Mouse (Mus musculus): ENCODE measurements around the gene Ephb4. TPM values are rescaled to one million over a fixed set of nuclear protein-coding genes. Genes with fewer than 3 reads are reported as not detected.

The Ephb4 gene
- polyA plus RNA-seq, 3 experiments from 2014 or later = not detected

DNA sequence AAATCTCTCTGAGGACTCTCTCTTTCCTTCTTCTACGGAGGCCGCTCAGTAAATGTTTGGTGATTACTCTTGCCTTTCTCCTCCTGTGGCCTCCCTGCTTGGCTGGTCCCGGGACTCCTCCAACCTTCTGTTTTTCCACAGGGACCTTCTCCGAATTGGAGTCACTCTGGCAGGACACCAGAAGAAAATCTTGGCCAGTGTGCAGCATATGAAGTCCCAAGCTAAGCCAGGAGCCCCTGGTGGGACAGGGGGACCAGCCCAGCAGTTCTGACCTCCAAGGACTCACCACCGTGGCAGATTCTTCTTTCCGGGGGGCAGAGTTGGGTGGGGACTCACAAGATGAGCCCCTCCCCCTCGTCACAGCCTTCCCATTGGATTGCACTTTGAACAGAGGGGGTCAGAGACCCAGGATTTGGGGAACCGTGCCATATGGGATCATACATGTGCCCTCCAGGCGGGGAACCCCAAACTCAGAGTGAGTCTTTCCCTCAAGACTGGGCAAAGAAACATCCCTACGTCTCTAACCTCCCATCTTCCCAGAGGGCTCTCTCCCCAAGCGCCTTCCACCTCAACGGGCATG lies 23.6 kb downstream of the Ephb4 start:
- no peak for ATAC-seq

DNA sequence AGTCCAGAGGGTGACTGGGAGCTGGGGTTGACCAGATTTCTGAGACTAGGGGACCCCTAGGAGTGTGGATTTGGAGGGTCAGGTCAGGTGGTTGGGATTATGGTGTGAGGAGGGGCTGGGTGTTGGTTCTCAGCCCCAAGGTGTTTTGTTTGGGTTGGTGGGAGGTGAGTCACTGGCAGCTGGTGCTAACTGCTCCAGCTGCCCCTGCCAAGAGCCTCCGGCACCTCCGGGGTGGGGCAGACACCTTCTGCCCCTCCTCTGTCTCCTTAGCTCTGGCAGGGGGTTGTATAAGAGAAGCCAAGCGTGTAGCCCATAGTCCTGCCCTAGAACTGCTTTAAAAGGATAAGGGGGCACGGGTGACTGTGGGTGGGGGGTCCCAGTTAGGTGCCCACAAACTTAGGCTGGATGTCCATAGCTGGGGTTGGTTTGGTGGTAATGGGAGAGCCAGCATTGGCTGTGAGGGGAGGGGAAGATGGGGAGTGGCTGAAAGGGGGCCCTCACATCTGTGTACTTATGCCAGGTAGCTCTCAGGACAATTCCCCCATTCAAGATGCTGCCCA lies 24.7 kb downstream of the Ephb4 start:
- ATAC-seq = no peak

DNA sequence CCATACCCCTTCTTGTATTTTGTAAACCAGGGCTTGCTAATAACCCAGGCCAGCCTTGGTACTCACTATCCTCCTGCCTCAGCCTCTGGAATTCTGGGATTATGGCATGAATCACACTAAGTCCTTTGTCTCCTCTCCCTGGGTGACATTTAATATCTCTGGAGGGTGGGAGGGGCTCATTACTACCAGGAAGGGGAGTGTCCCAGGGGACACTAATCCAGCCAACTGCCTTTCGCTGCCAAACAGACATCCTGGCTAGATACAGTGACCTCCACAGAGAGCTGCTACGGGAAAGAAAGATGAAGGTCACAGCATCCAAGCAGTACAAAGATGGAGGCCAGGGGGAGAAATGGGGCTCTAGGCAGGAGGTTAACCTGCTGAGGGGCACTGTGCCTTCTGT lies 25.7 kb downstream of the Ephb4 start:
- ATAC-seq = no peak

DNA sequence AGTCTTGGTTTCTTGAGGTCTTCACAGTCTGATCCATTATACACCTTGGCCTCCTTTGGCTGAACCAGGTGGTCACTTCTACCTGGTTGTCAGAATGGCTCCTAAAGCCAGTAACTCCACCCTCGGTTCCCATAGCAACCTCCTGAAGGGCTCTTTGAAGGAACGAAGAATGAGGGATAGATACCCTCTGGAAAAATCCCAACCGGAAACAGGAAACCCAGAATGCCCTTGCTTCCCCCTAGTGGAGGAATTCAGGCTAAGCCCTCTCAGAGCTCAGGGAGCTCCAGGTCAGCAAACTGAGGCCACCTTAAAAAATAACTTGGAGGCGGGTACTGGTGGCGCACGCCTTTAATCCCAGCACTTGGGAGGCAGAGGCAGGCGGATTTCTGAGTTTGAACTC lies 26.3 kb downstream of the Ephb4 start:
- no peak for ATAC-seq

DNA sequence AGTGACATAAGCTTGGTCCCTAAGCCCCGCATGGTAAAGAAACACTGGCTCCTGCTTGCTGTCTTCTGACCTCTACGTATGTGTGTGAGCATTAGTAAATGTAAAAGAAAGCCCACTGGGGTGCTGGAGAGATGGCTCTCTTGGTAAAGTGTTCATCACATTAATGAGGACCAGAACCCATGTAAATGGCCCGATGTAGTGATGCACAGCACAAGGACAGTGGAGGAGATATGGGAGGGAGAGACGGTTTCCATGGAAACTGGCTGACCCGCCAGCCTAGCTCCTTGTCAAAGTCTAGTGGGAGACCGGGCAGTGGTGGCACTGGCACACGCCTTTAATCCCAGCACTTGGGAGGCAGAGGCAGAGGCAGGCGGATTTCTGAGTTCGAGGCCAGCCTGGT lies 26.8 kb downstream of the Ephb4 start:
- ATAC-seq = no peak

- no peak for ATAC-seq
Observed at GRCm38 (mm10) chr5:137377176-137377575, 27.3 kb downstream of the Ephb4 start.

DNA sequence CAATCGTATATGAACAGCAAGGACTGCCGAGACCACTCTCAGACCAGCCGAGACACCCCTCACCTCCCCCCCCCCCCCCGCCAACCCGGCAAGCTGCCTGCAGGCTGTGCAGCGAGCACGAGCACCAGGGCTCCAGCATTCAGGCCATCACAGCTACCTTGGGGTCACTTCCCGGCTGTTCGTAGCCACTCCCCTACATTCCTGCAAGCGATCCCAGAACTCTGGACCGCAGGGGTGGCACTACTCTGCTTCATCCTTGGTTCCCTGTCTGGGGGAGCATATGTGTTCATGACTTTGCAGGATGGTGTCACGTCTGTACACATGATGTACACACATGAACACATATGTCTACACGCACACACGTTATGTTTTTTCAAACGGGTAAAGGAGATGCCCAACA lies 27.7 kb downstream of the Ephb4 start:
- no peak for ATAC-seq

GRCm38 (mm10) chr5:137381152-137381551 lies 31.2 kb downstream of the Ephb4 start:
- no peak for ATAC-seq

GRCm38 (mm10) chr5:137383441-137383840 lies 33.5 kb downstream of the Ephb4 start:
- no peak for ATAC-seq

DNA sequence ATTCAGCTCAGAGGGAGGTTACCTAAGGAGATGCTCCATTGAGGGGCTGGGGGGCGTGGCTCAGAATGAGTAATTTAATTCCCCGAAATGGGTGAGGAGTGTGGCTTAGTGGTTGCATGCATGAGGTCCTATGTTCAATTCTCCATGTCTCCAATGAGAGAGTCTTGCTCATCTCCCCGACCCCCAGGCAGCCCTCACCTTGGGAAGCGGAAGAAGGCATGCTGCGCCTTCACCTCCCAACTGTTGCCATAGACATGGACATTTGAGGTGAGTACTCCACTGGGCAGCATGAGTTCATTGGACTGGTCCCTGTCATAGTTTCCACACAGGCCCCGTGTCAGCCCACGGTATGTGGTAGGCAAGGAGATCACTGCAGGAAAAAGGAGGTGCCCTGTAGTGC lies 36.8 kb downstream of the Ephb4 start:
- no peak for ATAC-seq

DNA sequence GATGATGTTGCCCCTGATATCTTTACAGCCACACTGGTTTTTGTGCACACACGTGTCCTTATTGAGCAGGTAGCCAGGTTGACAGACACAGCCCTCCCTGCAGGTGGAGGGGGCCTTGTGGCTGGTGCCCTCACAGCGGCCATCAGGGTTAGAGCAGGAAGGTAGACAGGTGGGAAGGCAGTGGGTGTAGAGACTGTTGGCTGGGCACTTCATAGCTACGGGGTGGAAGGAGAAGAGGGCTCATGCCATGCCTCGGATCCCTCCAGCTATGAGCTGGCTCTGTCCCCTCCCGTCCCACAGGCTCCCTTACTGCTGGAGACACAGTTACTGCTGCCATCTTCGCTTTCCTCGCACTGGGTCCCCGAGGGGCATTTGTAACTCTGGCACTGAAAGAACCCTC lies 41.7 kb downstream of the Ephb4 start:
- no peak for ATAC-seq

DNA sequence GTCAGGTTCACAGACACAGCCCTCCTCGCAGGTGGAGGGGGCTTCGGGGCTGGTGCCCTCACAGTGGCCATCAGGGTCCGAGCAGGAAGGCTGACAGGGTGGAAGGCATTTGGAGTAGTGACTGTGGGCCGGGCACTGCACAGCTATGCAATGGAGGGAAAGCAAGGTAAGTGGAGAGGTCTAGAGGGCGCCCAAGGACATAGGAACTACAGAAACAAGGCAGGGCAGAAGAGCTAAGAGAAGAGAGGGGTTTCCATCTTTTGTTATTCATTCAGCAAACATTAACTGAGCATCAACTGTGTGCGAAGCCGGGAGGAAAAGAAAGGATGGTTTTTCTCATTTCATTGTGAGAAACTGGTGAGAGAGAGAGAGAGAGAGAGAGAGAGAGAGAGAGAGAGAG lies 44.5 kb downstream of the Ephb4 start:
- ATAC-seq = no peak

DNA sequence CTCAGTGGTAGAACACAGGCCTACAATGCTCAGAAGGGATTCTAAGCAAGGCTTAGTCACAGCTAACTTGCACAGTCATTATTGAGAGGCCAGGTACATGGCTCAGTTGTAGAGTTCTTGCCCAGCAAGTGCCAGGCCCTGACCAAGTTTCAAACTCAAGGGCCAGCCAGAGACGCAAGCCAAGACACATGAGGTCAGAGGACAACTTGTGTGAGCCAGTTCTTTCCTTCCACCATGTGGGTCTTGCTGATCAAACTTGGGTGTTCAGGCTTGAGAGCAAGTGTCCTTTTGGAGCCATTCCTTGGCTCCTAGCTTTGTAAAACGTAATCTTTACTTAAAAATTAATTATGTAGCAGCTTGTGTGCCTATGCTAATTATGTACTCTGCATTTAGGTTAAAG lies 54.2 kb downstream of the Ephb4 start:
- ATAC-seq = no peak

DNA sequence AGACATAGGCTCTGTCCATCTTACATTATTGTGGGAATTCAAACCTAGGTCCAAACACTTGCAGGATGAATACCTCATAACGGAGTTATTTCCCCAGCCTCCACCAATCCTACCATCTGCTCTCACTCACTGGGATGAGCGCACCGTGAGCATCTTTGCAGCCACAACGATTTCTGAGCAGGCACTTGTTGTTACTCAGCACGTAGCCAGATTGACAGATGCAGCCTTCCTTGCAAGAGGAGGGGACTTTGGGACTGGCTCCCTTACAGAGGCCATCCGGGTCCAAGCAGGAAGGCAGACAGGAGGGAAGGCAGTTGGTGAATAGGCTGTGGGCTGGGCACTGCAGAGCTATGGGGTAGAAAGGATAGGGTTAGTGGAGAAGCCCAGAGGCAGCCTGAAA lies 59.5 kb downstream of the Ephb4 start:
- ATAC-seq = no peak

- ATAC-seq = no peak
Observed at GRCm38 (mm10) chr5:137410066-137410465, 60.2 kb downstream of the Ephb4 start.

GRCm38 (mm10) chr5:137410549-137410948 lies 60.6 kb downstream of the Ephb4 start:
- ATAC-seq = no peak

- ATAC-seq = no peak
Observed at GRCm38 (mm10) chr5:137411235-137411634, 61.3 kb downstream of the Ephb4 start.

- no peak for ATAC-seq
Observed at GRCm38 (mm10) chr5:137414253-137414652, 64.3 kb downstream of the Ephb4 start.

DNA sequence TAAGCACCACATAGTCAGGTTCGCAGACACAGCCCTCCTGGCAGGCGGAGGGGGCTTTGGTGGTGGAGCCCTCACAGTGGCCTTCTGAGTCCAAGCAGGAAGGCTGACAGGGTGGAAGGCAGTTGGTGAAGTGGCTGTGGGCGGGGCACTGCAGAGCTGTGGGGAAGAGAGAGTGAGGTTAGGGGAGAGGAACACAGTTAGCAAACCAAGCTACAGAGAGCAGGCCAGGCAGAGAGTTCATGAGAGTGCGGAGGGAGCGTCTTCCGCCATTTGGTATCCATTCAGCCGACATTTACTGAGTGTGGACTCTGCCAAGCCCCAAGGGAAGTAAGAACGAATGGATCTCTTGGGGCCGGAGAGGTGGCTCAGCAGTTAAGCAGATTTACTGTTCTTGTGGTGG lies 69.2 kb downstream of the Ephb4 start:
- no peak for ATAC-seq

- ATAC-seq = no peak
Observed at GRCm38 (mm10) chr5:137419841-137420240, 69.9 kb downstream of the Ephb4 start.

- ATAC-seq = no peak
Observed at GRCm38 (mm10) chr5:137425648-137426047, 75.7 kb downstream of the Ephb4 start.

All from inflammation-experienced regulatory T-cells, adult 6 months (primary cell).